Mouse (Mus musculus) heart, postnatal 0 days (tissue): Measurements from ENCODE around the gene Lrg1.

Experiments used
- CTCF ChIP-seq: IDR thresholded peaks from 2 replicates; pipeline ENCODE4 v1.5.1; 2016; ENCODE audit warnings: antibody characterized with exemption, control low read depth, low read depth
- EP300 ChIP-seq: IDR thresholded peaks from 2 replicates; pipeline ENCODE4 v1.6.1; 2016; ENCODE audit warnings: antibody characterized with exemption, low read depth

GRCm38 (mm10) chr17:56123161-56123560, 1.4 kb upstream of the Lrg1 start:
- TF ChIP-seq CTCF (no peak), EP300 (no peak)
